Mouse (Mus musculus): ENCODE results near the gene Mroh7. TPM values are rescaled to one million over a fixed set of nuclear protein-coding genes. Genes with fewer than 3 reads are reported as not detected.

Mroh7 gene
- total and polyA plus RNA-seq, 2 experiments from 2014 or later = 0.59 to 0.99 TPM

DNA sequence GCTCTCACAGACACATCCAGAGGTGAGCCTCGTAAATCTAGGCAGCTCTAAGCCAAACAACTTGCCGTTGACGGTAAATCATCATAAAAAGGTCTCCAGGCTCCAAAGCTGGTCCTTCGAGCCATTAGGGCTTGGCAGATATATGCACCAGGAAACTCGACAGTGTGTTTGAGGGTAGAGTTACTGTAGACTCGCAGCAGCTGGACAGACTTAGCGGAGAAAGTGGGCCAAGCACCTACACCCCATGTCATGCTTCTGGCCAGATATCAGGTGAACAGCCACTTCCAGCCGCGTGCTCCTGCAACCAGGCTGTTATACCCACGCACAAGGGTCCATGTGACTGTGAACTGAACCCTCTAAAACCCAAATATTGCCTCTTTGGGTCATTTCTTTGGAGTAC, 75.0 kb downstream of the Mroh7 start:
- Histone ChIP-seq H3K9me3 (ENCODE audit: low read length) (no peaks in the 10 kb centered on the region), H3K4me3 (ENCODE audit: low read length) (no peak overlapping the region), H3K9ac (replicated peaks; ENCODE audit: low read length) (no peak overlapping the region), H3K4me2 (ENCODE audit: low read depth, low read length) (no peak overlapping the region), H3K36me3 (ENCODE audit: insufficient read depth, low read length) (peaks cover 17% of the 10 kb centered on the region), H3K4me1 (ENCODE audit: insufficient read depth, low read length) (peaks cover 7% of the 10 kb centered on the region), H3K27me3 (ENCODE audit: insufficient read depth, low read length) (no peaks in the 10 kb centered on the region), H3K27ac (no peak overlapping the region)
- WGBS = 94% methylated on average over 10 of the region's 10 CpGs
- DNase-seq (ENCODE audit: low spot score) = no peak
- TF ChIP-seq CTCF (IDR thresholded peaks at IDR 0.05; ENCODE audit: low read depth) = no peak
- no peak for ATAC-seq

DNA sequence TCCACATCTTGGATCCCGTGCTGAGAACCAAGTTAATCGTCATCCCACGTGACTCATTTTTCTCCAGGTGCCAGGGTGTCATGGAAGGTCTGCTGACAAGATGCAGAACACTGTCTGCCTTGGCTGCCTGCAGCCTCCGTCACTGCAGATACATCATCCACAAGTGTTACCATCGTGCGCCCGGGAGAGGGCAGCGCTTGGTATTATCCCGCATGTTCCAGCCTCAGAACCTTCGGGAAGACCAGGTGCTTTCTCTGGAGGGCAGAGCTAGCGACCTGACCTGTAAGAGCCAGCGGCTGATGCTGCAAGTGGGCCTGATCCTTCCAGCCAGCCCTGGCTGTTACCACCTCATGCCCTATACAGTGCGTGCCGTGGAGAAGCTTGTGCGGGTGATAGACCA, 77.7 kb downstream of the Mroh7 start:
- Histone ChIP-seq H3K4me1 (ENCODE audit: insufficient read depth, low read length) (peaks cover 7% of the 10 kb centered on the region), H3K4me3 (ENCODE audit: low read length) (no peak overlapping the region), H3K36me3 (ENCODE audit: insufficient read depth, low read length) (peaks cover 6% of the 10 kb centered on the region), H3K27me3 (ENCODE audit: insufficient read depth, low read length) (no peaks in the 10 kb centered on the region), H3K9ac (replicated peaks; ENCODE audit: low read length) (no peak overlapping the region), H3K27ac (no peak overlapping the region), H3K9me3 (ENCODE audit: low read length) (no peaks in the 10 kb centered on the region), H3K4me2 (ENCODE audit: low read depth, low read length) (no peak overlapping the region)
- no peak for DNase-seq (ENCODE audit: low spot score)
- no peak for ATAC-seq
- no peak for TF ChIP-seq CTCF (IDR thresholded peaks at IDR 0.05; ENCODE audit: low read depth)
- WGBS = 94% methylated on average over 15 of the region's 15 CpGs

DNA sequence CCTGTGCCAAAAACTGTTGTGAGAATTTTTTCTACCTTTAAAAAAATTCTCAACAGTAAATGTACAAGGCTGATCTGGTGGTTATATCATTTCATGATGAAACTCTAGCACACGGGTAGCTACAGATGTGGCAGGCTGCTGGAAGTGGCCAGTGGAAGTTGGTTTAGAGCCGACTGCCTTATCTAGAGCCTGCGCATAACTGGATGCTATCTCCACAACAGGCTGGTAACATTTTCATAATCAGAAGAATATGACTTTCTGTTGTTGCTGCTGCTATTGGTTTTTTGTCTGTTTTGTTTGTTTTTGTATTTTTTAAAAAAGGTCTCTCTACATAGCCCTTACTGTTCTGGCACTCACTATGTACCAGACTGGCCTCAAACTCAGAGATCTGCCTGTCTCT, 78.2 kb downstream of the Mroh7 start:
- no peak overlapping the region for H3K27ac ChIP-seq
- no peak overlapping the region for H3K9ac ChIP-seq (replicated peaks; ENCODE audit: low read length)
- peaks cover 7% of the 10 kb centered on the region for H3K4me1 ChIP-seq (ENCODE audit: insufficient read depth, low read length)
- WGBS = 97% methylated on average over 3 of the region's 3 CpGs
- no peaks in the 10 kb centered on the region for H3K9me3 ChIP-seq (ENCODE audit: low read length)
- ATAC-seq = no peak
- H3K4me3 ChIP-seq (ENCODE audit: low read length) = no peak overlapping the region
- TF ChIP-seq CTCF (IDR thresholded peaks at IDR 0.05; ENCODE audit: low read depth) = no peak
- no peak overlapping the region for H3K4me2 ChIP-seq (ENCODE audit: low read depth, low read length)
- H3K27me3 ChIP-seq (ENCODE audit: insufficient read depth, low read length) = no peaks in the 10 kb centered on the region
- no peak for DNase-seq (ENCODE audit: low spot score)
- H3K36me3 ChIP-seq (ENCODE audit: insufficient read depth, low read length) = peaks cover 6% of the 10 kb centered on the region

DNA sequence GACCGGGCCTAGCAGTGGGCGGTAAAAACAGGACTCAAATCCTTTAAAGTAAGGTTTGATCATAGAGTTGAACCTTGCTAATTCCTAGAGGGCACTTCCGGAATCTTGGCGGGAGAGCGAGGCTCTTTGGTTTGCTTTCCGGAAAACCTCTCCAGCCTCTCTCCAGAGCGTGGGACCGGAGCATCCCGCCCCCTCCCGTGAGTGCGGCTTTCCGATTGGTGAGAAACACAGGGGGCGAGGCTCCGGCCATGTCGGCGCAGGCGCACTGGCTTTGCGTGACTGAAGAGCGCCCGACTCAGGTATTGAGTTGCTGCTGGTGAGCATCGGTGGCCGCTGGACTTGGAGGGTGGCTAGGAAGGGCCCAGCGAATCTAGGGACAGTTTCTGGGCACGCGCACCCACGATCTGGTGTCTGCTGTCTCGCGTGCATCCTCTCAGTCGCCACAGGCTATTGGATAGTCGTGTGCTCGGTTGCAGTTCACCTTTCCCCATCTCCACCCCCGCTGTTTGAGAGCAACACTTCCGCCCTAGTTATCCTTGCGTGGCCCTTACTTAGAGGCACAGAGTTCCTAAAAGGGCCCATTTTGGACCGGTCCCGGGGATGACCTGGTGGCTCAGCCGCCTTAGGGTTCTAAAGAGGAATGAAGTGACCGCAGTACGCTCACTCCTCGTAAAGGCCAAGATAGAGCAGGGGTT, 79.7 kb downstream of the Mroh7 start, which contains the start of gene Pars2:
Gene Pars2, plus strand, starts transcription at position 237 of the 695 bp plus-strand sequence.
- no peaks in the 10 kb centered on the region for H3K9me3 ChIP-seq (ENCODE audit: low read length)
- WGBS = 3% methylated on average over 40 of the region's 40 CpGs
- peak within 1 kb of the TSS; percentile 77 for H3K9ac ChIP-seq (replicated peaks; ENCODE audit: low read length)
- ATAC-seq (peak; percentile 97), DNase-seq (ENCODE audit: low spot score) (peak; percentile 99)
- H3K27ac ChIP-seq = peak within 1 kb of the TSS; percentile 68; the same call in 1 of the 2 replicates
- no peaks in the 10 kb centered on the region for H3K27me3 ChIP-seq (ENCODE audit: insufficient read depth, low read length)
- H3K4me1 ChIP-seq (ENCODE audit: insufficient read depth, low read length) = peaks cover 7% of the 10 kb centered on the region
- peaks cover 6% of the 10 kb centered on the region for H3K36me3 ChIP-seq (ENCODE audit: insufficient read depth, low read length)
- TF ChIP-seq CTCF (IDR thresholded peaks at IDR 0.05; ENCODE audit: low read depth) = no peak
- peak within 1 kb of the TSS; percentile 48 for H3K4me3 ChIP-seq (ENCODE audit: low read length)
- H3K4me2 ChIP-seq (ENCODE audit: low read depth, low read length) = peak within 1 kb of the TSS; percentile 80

DNA sequence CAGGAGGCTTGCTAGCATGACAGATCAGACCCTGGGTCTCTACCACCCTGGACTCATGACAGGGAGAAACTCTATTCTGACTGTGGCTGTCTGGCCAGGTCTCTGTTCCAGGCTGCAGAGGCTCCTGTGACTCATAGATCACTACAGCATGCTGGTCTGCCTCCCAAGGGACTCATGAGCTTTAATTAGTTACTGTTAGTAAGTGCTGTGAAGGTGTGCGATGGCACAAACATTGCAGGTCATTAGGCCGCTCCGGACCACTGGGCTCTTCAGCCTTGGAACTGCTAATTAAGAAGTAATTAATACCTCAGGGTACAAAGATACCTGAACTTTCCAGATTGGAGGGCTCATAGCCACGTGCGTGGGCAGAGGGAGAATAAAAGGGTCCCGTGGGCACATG, 83.6 kb downstream of the Mroh7 start:
- Histone ChIP-seq H3K36me3 (ENCODE audit: insufficient read depth, low read length) (no peaks in the 10 kb centered on the region), H3K27me3 (ENCODE audit: insufficient read depth, low read length) (no peaks in the 10 kb centered on the region), H3K4me1 (ENCODE audit: insufficient read depth, low read length) (peaks cover 7% of the 10 kb centered on the region), H3K4me2 (ENCODE audit: low read depth, low read length) (no peak overlapping the region), H3K9me3 (ENCODE audit: low read length) (no peaks in the 10 kb centered on the region), H3K9ac (replicated peaks; ENCODE audit: low read length) (no peak overlapping the region), H3K27ac (no peak overlapping the region), H3K4me3 (ENCODE audit: low read length) (no peak overlapping the region)
- DNase-seq (ENCODE audit: low spot score) (no peak), ATAC-seq (no peak)
- TF ChIP-seq CTCF (IDR thresholded peaks at IDR 0.05; ENCODE audit: low read depth) = no peak
- 82% methylated on average over 6 of the region's 6 CpGs for WGBS

DNA sequence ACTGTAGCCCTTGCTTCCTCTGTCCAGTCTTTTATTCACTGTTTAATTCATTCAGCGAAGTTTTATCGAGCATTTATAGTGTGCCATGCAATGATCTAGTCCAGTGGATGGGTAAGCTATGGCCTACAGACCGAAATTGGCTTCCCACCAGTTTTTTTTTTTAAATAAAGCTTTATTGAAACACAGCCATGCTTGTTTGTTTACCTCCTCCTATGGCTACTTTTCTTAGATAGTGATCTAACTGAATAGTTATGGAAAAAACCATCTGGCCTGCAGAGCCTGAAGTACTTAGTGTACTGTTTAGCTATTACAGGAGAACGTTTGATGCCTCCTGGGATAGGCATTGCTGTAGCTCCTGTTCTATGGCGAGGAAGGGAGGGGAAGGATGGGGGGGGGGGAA, 84.9 kb downstream of the Mroh7 start:
- Histone ChIP-seq H3K4me3 (ENCODE audit: low read length) (no peak overlapping the region), H3K9me3 (ENCODE audit: low read length) (no peaks in the 10 kb centered on the region), H3K36me3 (ENCODE audit: insufficient read depth, low read length) (no peaks in the 10 kb centered on the region), H3K27me3 (ENCODE audit: insufficient read depth, low read length) (no peaks in the 10 kb centered on the region), H3K27ac (no peak overlapping the region), H3K4me1 (ENCODE audit: insufficient read depth, low read length) (no peaks in the 10 kb centered on the region), H3K9ac (replicated peaks; ENCODE audit: low read length) (no peak overlapping the region), H3K4me2 (ENCODE audit: low read depth, low read length) (no peak overlapping the region)
- TF ChIP-seq CTCF (IDR thresholded peaks at IDR 0.05; ENCODE audit: low read depth) = no peak
- 75% methylated on average over 5 of the region's 5 CpGs for WGBS
- DNase-seq (ENCODE audit: low spot score) (no peak), ATAC-seq (no peak)

DNA sequence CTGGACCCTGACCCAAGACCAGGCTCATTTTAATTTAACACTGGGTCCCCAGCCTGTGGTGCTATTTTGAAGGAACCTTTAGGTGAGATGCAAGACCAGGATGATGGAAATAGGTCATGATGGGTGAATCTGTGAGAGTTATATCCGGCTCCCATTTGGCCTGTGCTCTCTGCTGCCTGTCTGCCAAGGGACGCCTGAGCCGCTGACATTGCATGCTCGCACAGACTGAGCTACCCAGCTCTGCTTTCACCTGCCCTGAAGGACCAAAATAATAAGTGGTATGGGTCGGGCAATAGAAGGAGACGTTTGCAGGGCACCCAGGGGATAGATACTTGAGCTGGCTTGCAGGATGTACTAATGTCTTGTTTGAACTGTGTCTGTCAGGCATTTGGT, 86.5 kb downstream of the Mroh7 start:
- no peaks in the 10 kb centered on the region for H3K9me3 ChIP-seq (ENCODE audit: low read length)
- ATAC-seq (no peak), DNase-seq (ENCODE audit: low spot score) (no peak)
- H3K4me3 ChIP-seq (ENCODE audit: low read length) = no peak overlapping the region
- no peak overlapping the region for H3K27ac ChIP-seq
- H3K4me2 ChIP-seq (ENCODE audit: low read depth, low read length) = no peak overlapping the region
- 75% methylated on average over 6 of the region's 6 CpGs for WGBS
- TF ChIP-seq CTCF (IDR thresholded peaks at IDR 0.05; ENCODE audit: low read depth) = no peak
- H3K9ac ChIP-seq (replicated peaks; ENCODE audit: low read length) = no peak overlapping the region
- H3K4me1 ChIP-seq (ENCODE audit: insufficient read depth, low read length) = no peaks in the 10 kb centered on the region
- no peaks in the 10 kb centered on the region for H3K36me3 ChIP-seq (ENCODE audit: insufficient read depth, low read length)
- no peaks in the 10 kb centered on the region for H3K27me3 ChIP-seq (ENCODE audit: insufficient read depth, low read length)

Measured in hindbrain, postnatal 0 days (tissue).